Mouse (Mus musculus): ENCODE data around the gene Grhpr.

DNA sequence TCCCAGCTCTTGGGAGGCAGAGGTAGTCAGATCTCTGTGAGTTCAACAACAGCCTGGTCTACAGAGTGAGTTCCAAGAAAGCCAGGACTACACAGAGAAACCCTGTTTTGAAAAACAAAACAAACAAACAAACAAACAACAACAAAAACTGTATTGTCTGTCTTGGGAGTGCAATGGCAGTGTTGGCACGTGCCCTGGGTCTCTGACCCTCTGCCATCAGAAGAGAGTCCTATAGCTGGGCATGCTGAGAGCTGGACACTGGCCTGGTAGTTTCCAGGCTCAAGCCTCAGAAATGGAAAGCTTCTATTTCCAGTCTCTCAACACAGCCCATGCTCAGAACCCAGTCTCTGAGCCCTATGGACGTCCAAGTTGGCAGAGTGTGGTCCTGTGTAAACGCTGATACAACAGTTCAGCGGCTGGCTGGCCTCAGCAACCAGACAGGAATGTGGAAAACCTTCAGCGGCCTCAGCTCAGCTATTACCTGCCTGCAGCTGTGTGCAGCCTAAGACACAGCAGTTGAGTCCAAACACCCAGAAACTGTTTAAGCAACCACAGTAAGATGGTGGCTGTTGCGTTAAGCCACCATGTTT is 5.1 kb upstream of the Grhpr start:
- TF ChIP-seq GATA1 (IDR thresholded peaks at IDR 0.05; ENCODE audit: borderline replicate concordance, low read length) (no peak), FLI1 (IDR thresholded peaks at IDR 0.05; ENCODE audit: low read length) (no peak)

All from megakaryocyte, embryonic 14.5 days (primary cell).